Mouse (Mus musculus) olfactory bulb, adult 2 months (tissue): ENCODE data around the gene Dpep1. TPM values are rescaled to one million over a fixed set of nuclear protein-coding genes. Genes with fewer than 3 reads are reported as not detected.

ENCODE experiments used
- H3K27ac ChIP-seq: fragments of 200-500 bp; 2 replicates; pipeline ENCODE4 v1.5.1; 2012; ENCODE audit warnings: low read depth, low read length; ENCODE audit not compliant: insufficient read depth
- H3K4me1 ChIP-seq: fragments of 200-500 bp; 2 replicates; pipeline ENCODE4 v1.6.1; 2012; ENCODE audit warnings: low read length; ENCODE audit not compliant: control insufficient read depth, insufficient read depth
- H3K4me3 ChIP-seq: fragments of 200-500 bp; 2 replicates; pipeline ENCODE4 v1.5.1; 2012; ENCODE audit warnings: mild to moderate bottlenecking, low read depth, low read length, moderate library complexity; ENCODE audit not compliant: insufficient read depth
- CTCF ChIP-seq: fragments of 200-500 bp; IDR thresholded peaks from 2 replicates; pipeline ENCODE4 v1.5.1; 2012; ENCODE audit warnings: low read depth, mild to moderate bottlenecking, low read length, moderate library complexity; ENCODE audit not compliant: insufficient read depth
- POLR2A ChIP-seq: fragments of 200-500 bp; IDR thresholded peaks from 2 replicates; pipeline ENCODE4 v1.6.1; 2012; ENCODE audit warnings: mild to moderate bottlenecking, low read depth, low read length, moderate library complexity; ENCODE audit not compliant: insufficient read depth
- WGBS: fragments of 180-500 bp; shearing (Covaris S2); methylation state at CpG from one replicate; pipeline ENCODE4 v1.1.7; 2018; 5-methylcytosine and 5-hydroxymethylcytosine counted together
- polyA plus RNA-seq: library from polyadenylated mRNA; stranded (reverse); fragments of >200 nt; gene quantifications from 2 replicates; pipeline ENCODE4 v1.2.4, GENCODE M21; 2012; ENCODE audit warnings: low replicate concordance; ENCODE audit not compliant: missing spikeins, insufficient read depth, insufficient read length

Dpep1 gene
- polyA plus RNA-seq, 1 experiment, result not detected

DNA sequence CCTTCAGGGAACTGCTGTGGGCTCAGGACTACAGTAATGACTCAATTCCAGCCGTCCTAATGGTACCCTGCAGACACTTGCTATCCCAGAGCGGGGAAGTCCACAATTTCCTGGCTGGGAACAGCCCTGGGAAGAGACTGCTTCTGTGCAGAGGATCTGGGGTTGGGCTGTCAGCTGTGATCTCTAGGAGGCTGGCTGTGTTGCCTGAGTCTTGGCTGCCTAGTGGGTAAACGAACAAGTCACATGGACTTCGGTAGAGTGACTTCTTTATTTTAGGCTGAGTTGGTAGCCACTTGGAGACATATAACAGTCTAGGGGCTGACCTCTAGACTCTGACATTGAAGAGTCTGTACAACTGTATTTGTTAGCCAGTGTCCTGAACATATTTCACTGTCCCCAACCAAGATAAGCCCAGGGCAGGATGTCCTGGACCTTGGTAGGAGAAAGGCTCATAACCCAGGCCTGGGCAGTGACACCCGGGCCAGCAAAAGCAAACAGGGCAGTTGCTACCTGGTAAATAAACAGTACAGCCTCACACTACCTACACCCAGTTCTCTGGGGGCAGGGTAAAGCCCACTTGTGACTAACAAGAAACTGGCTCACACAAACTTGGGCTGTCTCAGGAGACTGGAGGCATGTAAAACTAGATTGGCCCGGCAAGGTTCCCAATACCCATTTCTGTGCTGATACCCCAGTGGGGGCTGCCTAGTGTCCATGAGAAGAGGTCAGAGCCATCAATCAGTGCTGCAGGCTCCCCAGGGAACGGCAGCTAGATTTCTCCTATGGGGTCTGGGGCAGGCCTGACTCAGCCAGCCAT, 56.3 kb downstream of the Dpep1 start:
- TF ChIP-seq POLR2A, result no peak
- no peak for TF ChIP-seq CTCF
- Histone ChIP-seq H3K4me3 (no peak overlapping the region), H3K4me1 (peaks cover 3% of the 10 kb centered on the region; the same call in 1 of the 2 replicates), H3K27ac (no peak overlapping the region)
- 75% methylated on average over 7 of the region's 7 CpGs for WGBS

DNA sequence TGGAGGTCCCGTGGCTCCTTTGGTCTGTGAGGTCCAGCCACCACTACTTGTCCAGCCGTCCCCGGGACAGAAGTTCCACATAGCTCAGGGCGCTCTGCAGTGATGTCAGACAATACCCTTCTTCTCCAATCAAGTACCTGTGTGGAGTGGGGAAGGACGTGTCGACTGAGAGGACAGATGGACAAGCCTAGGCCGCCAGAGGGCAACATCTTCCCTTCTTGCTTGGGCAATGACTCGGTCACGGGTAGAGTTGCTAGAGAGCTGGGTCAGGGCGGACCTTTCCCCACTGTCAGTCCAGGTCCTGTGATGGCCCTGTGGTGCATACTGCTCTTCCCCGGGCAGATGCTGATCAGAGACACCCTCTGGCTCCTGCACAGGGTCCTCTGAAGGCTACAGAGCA, 57.0 kb downstream of the Dpep1 start:
- WGBS, result 73% methylated on average over 11 of the region's 11 CpGs
- TF ChIP-seq POLR2A (no peak), CTCF (no peak)
- Histone ChIP-seq H3K4me1 (peaks cover 3% of the 10 kb centered on the region; the same call in 1 of the 2 replicates), H3K4me3 (no peak overlapping the region), H3K27ac (no peak overlapping the region)

DNA sequence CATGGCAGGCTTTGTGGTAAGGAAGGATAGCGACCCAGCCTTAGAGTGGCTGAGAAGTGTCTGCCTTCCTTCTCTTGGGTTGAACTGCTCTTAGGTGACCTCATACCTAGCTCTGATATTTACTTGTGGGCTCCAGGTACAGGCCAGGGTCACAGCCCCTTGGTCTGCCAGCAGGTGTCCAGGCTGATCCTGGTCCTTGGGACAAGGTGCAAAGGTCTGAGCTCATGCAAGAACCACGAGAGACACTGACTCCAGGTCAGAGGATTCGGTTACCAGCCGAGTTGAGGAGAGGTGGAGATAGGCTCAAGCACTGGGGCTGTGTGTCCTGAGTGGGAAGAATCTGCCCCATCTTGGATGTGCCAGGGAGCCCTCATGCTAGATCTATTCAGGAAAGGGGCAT, 58.3 kb downstream of the Dpep1 start:
- H3K4me1 ChIP-seq, result peaks cover 3% of the 10 kb centered on the region; the same call in 1 of the 2 replicates
- no peak overlapping the region for H3K4me3 ChIP-seq
- TF ChIP-seq CTCF, result no peak
- TF ChIP-seq POLR2A, result no peak
- H3K27ac ChIP-seq, result no peak overlapping the region
- 94% methylated on average over 4 of the region's 4 CpGs for WGBS

DNA sequence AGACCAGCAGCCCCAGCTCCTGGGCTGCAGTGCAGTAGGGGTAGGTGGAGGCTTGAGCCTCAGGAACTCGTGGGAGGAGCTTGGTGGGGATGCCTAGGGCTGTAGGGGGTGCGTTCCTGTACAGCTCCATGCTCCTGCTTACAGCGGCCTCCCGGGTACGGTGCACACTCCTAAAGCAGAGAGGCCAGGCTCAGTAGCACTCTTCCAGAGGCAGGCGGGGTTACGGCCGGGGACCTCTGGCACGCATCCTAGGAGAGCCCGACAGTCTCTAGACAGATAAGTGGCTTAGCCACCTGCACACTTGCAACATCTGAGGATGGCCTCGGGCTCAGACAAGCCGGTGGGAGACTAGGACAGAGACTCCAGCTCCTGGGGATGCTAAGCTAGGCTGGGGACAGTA, 59.5 kb downstream of the Dpep1 start:
- 89% methylated on average over 12 of the region's 12 CpGs for WGBS
- H3K4me1 ChIP-seq, result peaks cover 3% of the 10 kb centered on the region; the same call in 1 of the 2 replicates
- no peak for TF ChIP-seq CTCF
- no peak for TF ChIP-seq POLR2A
- H3K27ac ChIP-seq, result no peak overlapping the region
- no peak overlapping the region for H3K4me3 ChIP-seq

DNA sequence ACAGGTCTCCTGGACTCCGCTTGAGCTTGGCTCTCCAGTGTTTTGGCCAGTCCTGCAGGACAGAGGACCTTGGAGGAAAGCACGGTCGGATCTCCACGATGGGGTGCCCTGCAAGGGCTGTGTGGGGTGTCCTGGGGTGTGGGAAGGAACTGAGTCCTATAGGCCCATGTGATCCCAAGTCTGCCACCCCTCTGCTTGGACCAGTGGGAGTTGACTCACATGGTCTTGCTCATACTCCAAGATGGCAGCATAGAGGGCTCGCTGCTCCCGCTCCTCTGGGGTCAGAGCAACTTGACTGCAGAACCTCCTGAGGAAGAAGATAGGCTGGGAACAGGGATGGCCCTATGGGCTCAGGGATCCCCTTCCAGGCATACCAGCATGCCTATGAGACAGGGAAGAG, 61.7 kb downstream of the Dpep1 start:
- 98% methylated on average over 6 of the region's 6 CpGs for WGBS
- Histone ChIP-seq H3K27ac (no peak overlapping the region), H3K4me1 (no peaks in the 10 kb centered on the region; the same call in 1 of the 2 replicates), H3K4me3 (no peak overlapping the region)
- TF ChIP-seq POLR2A (no peak), CTCF (no peak)

DNA sequence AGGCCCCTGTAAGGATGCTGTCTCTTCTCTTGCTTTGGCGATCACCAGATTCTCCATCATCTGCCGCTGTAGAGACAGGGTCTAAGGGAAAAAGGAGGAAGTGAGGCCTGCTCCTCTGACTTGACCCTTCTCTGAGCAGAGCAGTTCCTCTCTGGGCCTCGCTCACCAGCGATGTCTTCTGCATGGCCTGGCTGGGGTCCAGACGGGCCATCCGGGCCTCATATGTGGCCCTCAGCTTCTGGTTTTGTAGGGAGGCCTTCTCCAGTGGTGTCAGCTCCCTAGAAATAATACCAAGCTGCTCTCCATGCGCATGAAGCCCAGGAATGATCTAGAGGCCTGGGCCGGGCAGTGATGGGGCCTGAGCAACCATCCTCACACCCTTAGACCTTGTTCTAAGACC, 62.6 kb downstream of the Dpep1 start:
- Histone ChIP-seq H3K4me3 (no peak overlapping the region), H3K27ac (no peak overlapping the region), H3K4me1 (0 out of 2 replicates have a peak, but pooled peaks cover 2% of the 10 kb centered on the region)
- TF ChIP-seq POLR2A (no peak), CTCF (no peak)
- 90% methylated on average over 8 of the region's 8 CpGs for WGBS

DNA sequence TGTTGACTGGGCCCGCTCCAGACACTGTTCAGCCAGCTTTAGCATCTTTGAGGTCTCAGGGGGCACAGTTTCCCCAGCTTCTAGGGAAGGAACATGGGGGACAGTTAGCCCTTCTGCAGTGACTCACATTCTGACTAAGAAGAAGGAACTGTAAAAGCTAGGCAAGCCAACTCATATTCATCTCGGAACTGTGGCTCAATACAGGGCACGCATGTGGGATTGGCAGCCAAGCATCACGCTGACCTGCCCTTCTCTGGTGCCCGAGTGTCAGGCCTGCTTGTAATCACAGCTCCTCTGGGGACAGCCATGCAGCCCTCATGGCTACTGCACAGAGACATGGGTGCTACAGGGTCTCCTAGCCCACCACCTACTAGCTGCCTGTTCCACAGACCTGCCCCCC, 64.9 kb downstream of the Dpep1 start:
- 96% methylated on average over 5 of the region's 5 CpGs for WGBS
- Histone ChIP-seq H3K27ac (no peak overlapping the region), H3K4me3 (no peak overlapping the region), H3K4me1 (peaks cover 8% of the 10 kb centered on the region)
- TF ChIP-seq POLR2A, result no peak
- TF ChIP-seq CTCF, result no peak

Other genes starting within 250 kb of the Dpep1 start
- 219 and 228 TPM in 2 replicates for gene Ankrd11, start 144.0 kb upstream of the Dpep1 start, polyA plus RNA-seq
- gene Spg7, start 123.3 kb upstream of the Dpep1 start, polyA plus RNA-seq, result 361 TPM in 1 of 2 replicates, not detected in the other
- gene Rpl13, start 83.9 kb upstream of the Dpep1 start, polyA plus RNA-seq, result 1,464 TPM in 1 of 2 replicates, not detected in the other
- not detected in 2 replicates for gene Cpne7, start 68.9 kb upstream of the Dpep1 start, polyA plus RNA-seq
- gene Sult5a1, start 27.9 kb upstream of the Dpep1 start, polyA plus RNA-seq, result not detected in 2 replicates
- gene Chmp1a, start 26.5 kb downstream of the Dpep1 start, polyA plus RNA-seq, result not detected in 2 replicates
- not detected in 2 replicates for gene Spata33, start 26.6 kb downstream of the Dpep1 start, polyA plus RNA-seq
- not detected in 2 replicates for gene Cdk10, start 38.6 kb downstream of the Dpep1 start, polyA plus RNA-seq
- gene Spata2l, start 50.0 kb downstream of the Dpep1 start, polyA plus RNA-seq, result not detected in 2 replicates
- gene Zfp276, start 68.0 kb downstream of the Dpep1 start, polyA plus RNA-seq, result not detected in 2 replicates
- gene Vps9d1, start 68.1 kb downstream of the Dpep1 start, polyA plus RNA-seq, result not detected in 2 replicates
- gene Fanca, start 132.3 kb downstream of the Dpep1 start, polyA plus RNA-seq, result not detected in 2 replicates
- not detected in 2 replicates for gene Spire2, start 146.5 kb downstream of the Dpep1 start, polyA plus RNA-seq
- gene Tcf25, start 187.5 kb downstream of the Dpep1 start, polyA plus RNA-seq, result 373 and 551 TPM in 2 replicates
- gene Mc1r, start 220.9 kb downstream of the Dpep1 start, polyA plus RNA-seq, result not detected in 2 replicates
- gene Tubb3, start 225.2 kb downstream of the Dpep1 start, polyA plus RNA-seq, result not detected in 2 replicates
- not detected in 2 replicates for gene Def8, start 237.3 kb downstream of the Dpep1 start, polyA plus RNA-seq